Mouse (Mus musculus): ENCODE measurements around the gene Fcgrt. TPM values are rescaled to one million over a fixed set of nuclear protein-coding genes. Genes with fewer than 3 reads are reported as not detected.
A peak's percentile ranks its signal among the peaks of the same experiment; 100 is the strongest.

Fcgrt gene
- polyA plus RNA-seq (2015; fragmentation: Nextera tagmentation; extraction: Ambion mirVana), result 95.2 and 152 TPM in 2 replicates

GRCm38 (mm10) chr7:45103652-45104180, at the start of gene Fcgrt:
Fcgrt (minus strand) TSS chr7:45103851.

GRCm38 (mm10) chr7:45135993-45136567, 32.4 kb upstream of the Fcgrt start, which contains the start of the genes Gm45713 and Flt3l:
Gm45713 (minus strand) TSS chr7:45136231.
Flt3l (minus strand) TSS chr7:45136432.

DNA sequence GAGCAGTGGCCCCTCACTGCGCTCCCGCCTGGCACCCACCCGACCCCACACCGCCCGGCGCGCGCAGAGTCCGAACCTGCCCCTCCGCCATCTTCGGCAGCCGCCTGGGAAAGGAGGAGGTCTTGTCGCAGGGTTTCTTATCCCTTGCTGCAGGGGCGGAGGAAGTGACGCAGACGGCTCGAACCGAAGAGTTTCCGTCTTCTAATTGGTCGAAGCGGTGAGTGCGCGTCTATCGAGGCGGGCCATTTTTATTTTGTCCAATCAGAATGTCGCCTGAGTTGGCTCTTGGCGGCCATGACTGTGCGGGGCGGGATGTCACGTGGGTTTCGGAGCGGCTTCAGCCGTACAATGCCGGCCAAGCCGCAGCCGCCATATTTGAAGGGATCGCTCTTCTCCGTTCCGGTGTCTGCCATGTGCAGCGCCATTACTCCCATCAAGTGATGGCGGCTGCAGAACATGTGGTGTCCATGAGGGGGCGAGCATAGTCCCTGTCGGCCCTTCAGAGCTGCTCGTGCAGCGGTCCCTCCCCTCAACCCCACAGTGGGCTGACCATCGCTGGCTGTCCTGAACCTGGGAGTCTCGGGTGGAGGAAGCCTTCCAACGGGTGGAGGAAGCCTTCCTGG, 25.1 kb upstream of the Fcgrt start, which contains the start of gene Rpl13a:
Gene Rpl13a (minus strand): TSS at position 138 of the 623 bp plus-strand sequence.

DNA sequence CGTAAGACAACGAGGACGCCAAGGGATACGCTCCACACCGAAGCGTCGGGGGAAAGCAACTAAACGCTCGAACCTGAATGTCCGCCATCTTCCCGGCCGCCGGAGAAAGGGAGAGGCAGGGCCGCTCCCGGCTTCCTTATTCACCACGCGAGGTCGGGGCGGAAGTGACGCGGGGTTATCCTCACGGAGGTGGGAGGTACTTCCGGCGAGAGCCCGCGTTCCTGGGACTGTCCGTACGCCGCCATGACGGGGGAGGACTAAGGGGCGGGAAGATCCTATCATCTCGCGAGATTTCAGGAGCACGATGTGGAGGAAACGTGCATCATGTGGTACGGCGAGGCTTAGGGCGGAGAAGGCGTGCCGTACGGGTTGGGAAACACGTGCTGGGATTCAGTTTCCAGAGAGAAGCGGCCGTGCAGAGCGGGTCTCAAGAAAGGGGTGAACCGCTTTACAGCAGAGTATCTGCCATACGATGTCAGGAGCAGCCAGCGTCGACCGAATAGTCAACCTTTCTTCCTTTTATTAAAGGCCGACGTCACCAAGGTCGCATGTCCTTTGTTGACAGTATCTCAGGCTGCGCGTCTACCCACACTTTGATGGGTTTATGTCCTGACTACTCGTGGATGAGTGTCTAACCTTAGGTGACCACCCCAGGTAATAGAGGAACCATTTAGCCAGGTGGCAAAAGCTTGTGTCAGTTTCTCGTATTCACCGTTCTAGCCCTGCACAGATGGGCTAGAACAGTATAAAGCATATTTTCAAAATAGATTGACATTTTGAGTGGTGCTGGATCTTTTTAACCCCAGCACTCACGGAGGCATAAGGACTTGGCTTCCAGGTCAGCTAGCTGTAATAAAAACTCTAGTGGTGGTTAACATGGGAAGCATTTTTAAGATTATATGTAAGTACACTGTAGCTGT, 20.8 kb upstream of the Fcgrt start, which contains the start of gene Rps11:
Gene Rps11 (minus strand): TSS at position 216 of the 920 bp plus-strand sequence.

DNA sequence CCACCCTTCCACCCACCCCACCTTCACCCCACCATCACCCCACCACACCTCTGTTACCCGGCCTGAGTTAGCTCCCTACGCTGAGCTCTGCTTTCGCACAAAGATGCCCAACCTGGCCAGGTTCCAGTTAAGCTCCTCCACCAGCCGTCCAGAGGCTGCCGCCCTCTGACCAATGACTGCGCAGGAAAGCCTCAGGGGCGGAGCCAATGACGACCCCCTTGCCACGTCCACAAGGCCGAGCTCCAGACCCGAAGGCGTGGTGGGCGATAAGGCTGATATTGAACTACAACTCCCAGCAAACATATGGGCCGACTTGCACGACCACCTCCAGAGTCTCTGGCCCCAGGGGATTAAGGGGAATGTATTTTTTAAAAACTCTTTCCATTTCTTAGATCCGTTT, 11.6 kb downstream of the Fcgrt start, which contains the start of gene Rcn3:
Gene Rcn3 (minus strand): TSS at position 174 of the 400 bp plus-strand sequence.

GRCm38 (mm10) chr7:45062239-45062835, 41.3 kb downstream of the Fcgrt start, which contains the start of the genes Nosip and Prrg2:
Nosip (plus strand) TSS chr7:45062429.
Prrg2 (minus strand) TSS chr7:45062677.

DNA sequence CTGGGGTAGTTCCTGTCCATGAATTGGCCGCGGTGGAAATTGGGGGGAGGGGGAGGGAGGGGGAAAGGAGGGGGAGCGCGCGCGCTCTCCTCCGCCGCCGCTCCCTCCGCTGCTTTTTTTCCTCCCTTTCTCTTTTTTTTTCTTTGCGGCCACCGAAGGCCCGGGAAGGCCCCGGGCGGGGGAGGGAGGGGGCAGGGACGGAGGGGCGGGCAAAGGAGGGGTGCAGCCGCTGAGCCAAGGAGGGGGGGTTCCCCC, 50.9 kb downstream of the Fcgrt start, which contains the start of gene Prr12:
Gene Prr12 (minus strand): TSS at position 20 of the 255 bp plus-strand sequence.

MicroRNAs encoded within 50 kb of the gene (microRNA counts, 519-probe panel; counts per million panel counts)
- microRNA mmu-miR-150, result 2,628 counts per million, percentile 69 among the panel's probes with 10 or more counts

Small RNA genes within 50 kb of the gene (microRNA-seq; reads per million reads assigned to microRNA genes)
- 28.6 to 49.7 reads per million in 2 experiments for gene Mir150
- 2.6 to 11.9 reads per million in 2 experiments for gene Mir5121

Other genes starting within 250 kb of the Fcgrt start
- gene Pnkp, start 246.7 kb downstream of the Fcgrt start, polyA plus RNA-seq (2015; fragmentation: Nextera tagmentation; extraction: Ambion mirVana), result 20.1 and 24.8 TPM in 2 replicates
- 285 and 322 TPM in 2 replicates for gene Ptov1, start 234.1 kb downstream of the Fcgrt start, polyA plus RNA-seq (2015; fragmentation: Nextera tagmentation; extraction: Ambion mirVana)
- gene Med25, start 211.1 kb downstream of the Fcgrt start, polyA plus RNA-seq (2015; fragmentation: Nextera tagmentation; extraction: Ambion mirVana), result 58.9 and 61.2 TPM in 2 replicates
- gene Fuz, start 207.8 kb downstream of the Fcgrt start, polyA plus RNA-seq (2015; fragmentation: Nextera tagmentation; extraction: Ambion mirVana), result 17.2 and 18.5 TPM in 2 replicates
- 39.7 and 41.5 TPM in 2 replicates for gene Ap2a1, start 174.4 kb downstream of the Fcgrt start, polyA plus RNA-seq (2015; fragmentation: Nextera tagmentation; extraction: Ambion mirVana)
- gene Tsks, start 160.6 kb downstream of the Fcgrt start, polyA plus RNA-seq (2015; fragmentation: Nextera tagmentation; extraction: Ambion mirVana), result 0.10 and 0.15 TPM in 2 replicates
- gene Cpt1c, start 129.0 kb downstream of the Fcgrt start, polyA plus RNA-seq (2015; fragmentation: Nextera tagmentation; extraction: Ambion mirVana), result 7.1 and 8.2 TPM in 2 replicates
- 287 and 322 TPM in 2 replicates for gene Prmt1, start 117.3 kb downstream of the Fcgrt start, polyA plus RNA-seq (2015; fragmentation: Nextera tagmentation; extraction: Ambion mirVana)
- gene Irf3, start 106.2 kb downstream of the Fcgrt start, polyA plus RNA-seq (2015; fragmentation: Nextera tagmentation; extraction: Ambion mirVana), result 46.8 and 50.0 TPM in 2 replicates
- gene Bcl2l12, start 105.1 kb downstream of the Fcgrt start, polyA plus RNA-seq (2015; fragmentation: Nextera tagmentation; extraction: Ambion mirVana), result 24.3 and 26.6 TPM in 2 replicates
- 19.9 and 21.5 TPM in 2 replicates for gene Scaf1, start 87.5 kb downstream of the Fcgrt start, polyA plus RNA-seq (2015; fragmentation: Nextera tagmentation; extraction: Ambion mirVana)
- 165 and 172 TPM in 2 replicates for gene Rras, start 85.9 kb downstream of the Fcgrt start, polyA plus RNA-seq (2015; fragmentation: Nextera tagmentation; extraction: Ambion mirVana)
- 5.4 and 6.6 TPM in 2 replicates for gene Prr12, start 51.0 kb downstream of the Fcgrt start, polyA plus RNA-seq (2015; fragmentation: Nextera tagmentation; extraction: Ambion mirVana)
- gene Nosip, start 41.4 kb downstream of the Fcgrt start, polyA plus RNA-seq (2015; fragmentation: Nextera tagmentation; extraction: Ambion mirVana), result 44.0 and 45.1 TPM in 2 replicates
- 20.2 and 23.5 TPM in 2 replicates for gene Prrg2, start 41.2 kb downstream of the Fcgrt start, polyA plus RNA-seq (2015; fragmentation: Nextera tagmentation; extraction: Ambion mirVana)
- 177 and 263 TPM in 2 replicates for gene Rcn3, start 11.6 kb downstream of the Fcgrt start, polyA plus RNA-seq (2015; fragmentation: Nextera tagmentation; extraction: Ambion mirVana)
- 745 and 781 TPM in 2 replicates for gene Rps11, start 20.6 kb upstream of the Fcgrt start, polyA plus RNA-seq (2015; fragmentation: Nextera tagmentation; extraction: Ambion mirVana)
- gene Rpl13a, start 24.9 kb upstream of the Fcgrt start, polyA plus RNA-seq (2015; fragmentation: Nextera tagmentation; extraction: Ambion mirVana), result 925 and 1,005 TPM in 2 replicates
- gene Gm45713, start 32.4 kb upstream of the Fcgrt start, polyA plus RNA-seq (2015; fragmentation: Nextera tagmentation; extraction: Ambion mirVana), result 0.52 and 0.86 TPM in 2 replicates
- 1.0 and 2.3 TPM in 2 replicates for gene Flt3l, start 32.6 kb upstream of the Fcgrt start, polyA plus RNA-seq (2015; fragmentation: Nextera tagmentation; extraction: Ambion mirVana)
- 50.8 and 52.5 TPM in 2 replicates for gene Pih1d1, start 50.5 kb upstream of the Fcgrt start, polyA plus RNA-seq (2015; fragmentation: Nextera tagmentation; extraction: Ambion mirVana)
- gene Aldh16a1, start 50.7 kb upstream of the Fcgrt start, polyA plus RNA-seq (2015; fragmentation: Nextera tagmentation; extraction: Ambion mirVana), result 18.4 and 21.6 TPM in 2 replicates
- 0.22 and 0.46 TPM in 2 replicates for gene Slc17a7, start 60.1 kb upstream of the Fcgrt start, polyA plus RNA-seq (2015; fragmentation: Nextera tagmentation; extraction: Ambion mirVana)
- gene Gfy, start 75.7 kb upstream of the Fcgrt start, polyA plus RNA-seq (2015; fragmentation: Nextera tagmentation; extraction: Ambion mirVana), result 0.15 TPM in 1 of 2 replicates, not detected in the other
- not detected in 2 replicates for gene Pth2, start 77.1 kb upstream of the Fcgrt start, polyA plus RNA-seq (2015; fragmentation: Nextera tagmentation; extraction: Ambion mirVana)
- 1.0 and 2.0 TPM in 2 replicates for gene Ccdc155, start 101.0 kb upstream of the Fcgrt start, polyA plus RNA-seq (2015; fragmentation: Nextera tagmentation; extraction: Ambion mirVana)
- gene Dkkl1, start 108.3 kb upstream of the Fcgrt start, polyA plus RNA-seq (2015; fragmentation: Nextera tagmentation; extraction: Ambion mirVana), result 0.23 and 6.5 TPM in 2 replicates
- gene Tead2, start 111.9 kb upstream of the Fcgrt start, polyA plus RNA-seq (2015; fragmentation: Nextera tagmentation; extraction: Ambion mirVana), result 28.9 and 29.6 TPM in 2 replicates
- 3.6 and 5.9 TPM in 2 replicates for gene Cd37, start 135.3 kb upstream of the Fcgrt start, polyA plus RNA-seq (2015; fragmentation: Nextera tagmentation; extraction: Ambion mirVana)
- not detected in 2 replicates for gene Slc6a16, start 137.2 kb upstream of the Fcgrt start, polyA plus RNA-seq (2015; fragmentation: Nextera tagmentation; extraction: Ambion mirVana)
- not detected in 2 replicates for gene Slc6a21, start 173.7 kb upstream of the Fcgrt start, polyA plus RNA-seq (2015; fragmentation: Nextera tagmentation; extraction: Ambion mirVana)
- 15.3 and 15.4 TPM in 2 replicates for gene Trpm4, start 229.9 kb upstream of the Fcgrt start, polyA plus RNA-seq (2015; fragmentation: Nextera tagmentation; extraction: Ambion mirVana)
- gene Hrc, start 231.4 kb upstream of the Fcgrt start, polyA plus RNA-seq (2015; fragmentation: Nextera tagmentation; extraction: Ambion mirVana), result 94.0 and 120 TPM in 2 replicates

Measured in skeletal muscle tissue, postnatal 0 days (tissue).